Mouse (Mus musculus): Measurements from ENCODE around the gene Selenom.

Gene Selenom

GRCm38 (mm10) chr11:3514529-3515054, at the start of gene Selenom:
Selenom (plus strand) TSS chr11:3514684.
- DNase-seq, result peak; percentile 99

- DNase-seq, result no peak
Measured at GRCm38 (mm10) chr11:3471448-3471850, 43.0 kb upstream of the Selenom start.

GRCm38 (mm10) chr11:3472484-3472883, 42.0 kb upstream of the Selenom start:
- DNase-seq, result peak; percentile 97

GRCm38 (mm10) chr11:3474480-3475115, 39.9 kb upstream of the Selenom start:
- DNase-seq, result no peak

- no peak for DNase-seq
Measured at GRCm38 (mm10) chr11:3475489-3475888, 39.0 kb upstream of the Selenom start.

GRCm38 (mm10) chr11:3483980-3484642, 30.4 kb upstream of the Selenom start:
- no peak for DNase-seq

- DNase-seq, result peak; percentile 54
Measured at GRCm38 (mm10) chr11:3486349-3486748, 28.1 kb upstream of the Selenom start.

- no peak for DNase-seq
Measured at GRCm38 (mm10) chr11:3487952-3488570, 26.4 kb upstream of the Selenom start, which contains the start of gene Pla2g3. Pla2g3 (plus strand) TSS chr11:3488284.

GRCm38 (mm10) chr11:3489036-3489435, 25.4 kb upstream of the Selenom start:
- no peak for DNase-seq

- no peak for DNase-seq
Measured at GRCm38 (mm10) chr11:3492748-3493147, 21.7 kb upstream of the Selenom start.

- DNase-seq, result no peak
Measured at GRCm38 (mm10) chr11:3494857-3495256, 19.6 kb upstream of the Selenom start.

- DNase-seq, result no peak
Measured at GRCm38 (mm10) chr11:3495496-3495895, 19.0 kb upstream of the Selenom start.

- no peak for DNase-seq
Measured at GRCm38 (mm10) chr11:3496756-3497155, 17.7 kb upstream of the Selenom start.

- no peak for DNase-seq
Measured at GRCm38 (mm10) chr11:3497296-3497695, 17.2 kb upstream of the Selenom start.

- DNase-seq, result no peak
Measured at GRCm38 (mm10) chr11:3502057-3502456, 12.4 kb upstream of the Selenom start.

- peak; percentile 84 for DNase-seq
Measured at GRCm38 (mm10) chr11:3502459-3503072, 11.9 kb upstream of the Selenom start.

- DNase-seq, result peak; percentile 84
Measured at GRCm38 (mm10) chr11:3503755-3504693, 10.5 kb upstream of the Selenom start.

GRCm38 (mm10) chr11:3508226-3508625, 6.3 kb upstream of the Selenom start:
- DNase-seq, result no peak

- peak; percentile 96 for DNase-seq
Measured at GRCm38 (mm10) chr11:3509181-3510085, 5.1 kb upstream of the Selenom start.

GRCm38 (mm10) chr11:3510321-3510720, 4.2 kb upstream of the Selenom start:
- no peak for DNase-seq

- DNase-seq, result no peak
Measured at GRCm38 (mm10) chr11:3513291-3513690, 1.2 kb upstream of the Selenom start.
